Mouse (Mus musculus): ENCODE data around the gene Adam23. TPM values are rescaled to one million over a fixed set of nuclear protein-coding genes. Genes with fewer than 3 reads are reported as not detected.

The Adam23 gene
- total and polyA plus RNA-seq, 3 experiments: not detected

DNA sequence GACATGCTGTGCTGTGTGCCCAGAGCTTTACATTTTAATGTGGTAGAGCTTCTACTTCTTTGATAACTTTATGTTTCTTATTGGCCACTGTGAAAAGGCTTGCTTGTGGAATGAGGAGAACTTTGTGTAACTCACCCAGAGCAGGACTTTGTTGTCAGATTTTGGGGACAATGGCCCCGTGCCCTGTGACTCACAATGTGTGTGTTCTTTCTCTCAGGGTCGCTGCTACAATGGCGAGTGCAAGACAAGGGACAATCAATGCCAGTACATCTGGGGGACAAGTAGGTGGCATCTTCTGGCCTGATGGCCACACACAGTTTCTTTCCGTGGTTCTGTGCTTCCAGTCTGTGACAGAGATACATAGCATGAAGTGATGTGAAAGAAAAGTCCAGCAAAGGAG lies 118.2 kb downstream of the Adam23 start:
- no peak for TF ChIP-seq USF2 (conservative IDR thresholded peaks at IDR 0.05; ENCODE audit: low read depth, low read length)
- TF ChIP-seq SMC3 (IDR thresholded peaks at IDR 0.05; ENCODE audit: low read depth, low read length): no peak
- no peak for TF ChIP-seq POLR2AphosphoS2 (IDR thresholded peaks at IDR 0.05; ENCODE audit: low read depth, low read length)
- no peak for TF ChIP-seq E2F4 (IDR thresholded peaks at IDR 0.05; ENCODE audit: insufficient replicate concordance, low read depth, low read length)
- TF ChIP-seq USF1 (IDR thresholded peaks at IDR 0.05; ENCODE audit: low read depth, low read length): no peak
- TF ChIP-seq MAX (IDR thresholded peaks at IDR 0.05; ENCODE audit: low read length): no peak
- no peak for TF ChIP-seq MAZ (IDR thresholded peaks at IDR 0.05; ENCODE audit: low read depth, low read length)
- no peak for TF ChIP-seq CHD1 (IDR thresholded peaks at IDR 0.05; ENCODE audit: low read depth, low read length)
- no peak for TF ChIP-seq ZC3H11A (IDR thresholded peaks at IDR 0.05; ENCODE audit: low read depth, low read length)
- TF ChIP-seq MEF2A (IDR thresholded peaks at IDR 0.05; ENCODE audit: borderline replicate concordance, low read depth, low read length): no peak
- dilution Hi-C loops (cut with MboI; ENCODE audit: extremely low pct_ligation_motif_present, extremely low pct_unique_long_range_greater_than_20kb, low sequenced_read_pairs) (no loop called here), in situ Hi-C loops (cut with MboI; ENCODE audit: low pct_ligation_motif_present, low pct_unique_long_range_greater_than_20kb, low sequenced_read_pairs) (no loop called here)
- Histone ChIP-seq H3K79me2 (replicated peaks; ENCODE audit: control insufficient read depth, extremely low read depth, insufficient read depth, poor library complexity, severe bottlenecking) (no peaks in the 10 kb centered on the region), H3K36me3 (replicated peaks in 1 of 2; ENCODE audit: control insufficient read depth in 1 of 2, insufficient read depth in 1 of 2, low read length in 1 of 2) (no peaks in the 10 kb centered on the region), H3K9ac (ENCODE audit: insufficient read depth, low read depth) (no peak overlapping the region), H3K27ac (ENCODE audit: insufficient read depth, low read depth) (no peak overlapping the region), H3K4me3 (replicated peaks in 1 of 3; ENCODE audit: low read depth in 2 of 3, low read length in 2 of 3, poor library complexity in 1 of 3) (no peak overlapping the region), H3K4me1 (ENCODE audit: control insufficient read depth in 1 of 2, insufficient read depth in 2 of 2) (peaks cover 0 to 8% of the 10 kb centered on the region in 2 experiments; a peak in 1 of 4 replicates), H3K27me3 (replicated peaks) (no peaks in the 10 kb centered on the region), H3K9me3 (replicated peaks; ENCODE audit: low read length) (no peaks in the 10 kb centered on the region), H3K4me2 (ENCODE audit: insufficient read depth, low read depth, poor library complexity, severe bottlenecking) (no peak overlapping the region)
- DNase-seq (ENCODE audit: extremely low read depth): no peak

DNA sequence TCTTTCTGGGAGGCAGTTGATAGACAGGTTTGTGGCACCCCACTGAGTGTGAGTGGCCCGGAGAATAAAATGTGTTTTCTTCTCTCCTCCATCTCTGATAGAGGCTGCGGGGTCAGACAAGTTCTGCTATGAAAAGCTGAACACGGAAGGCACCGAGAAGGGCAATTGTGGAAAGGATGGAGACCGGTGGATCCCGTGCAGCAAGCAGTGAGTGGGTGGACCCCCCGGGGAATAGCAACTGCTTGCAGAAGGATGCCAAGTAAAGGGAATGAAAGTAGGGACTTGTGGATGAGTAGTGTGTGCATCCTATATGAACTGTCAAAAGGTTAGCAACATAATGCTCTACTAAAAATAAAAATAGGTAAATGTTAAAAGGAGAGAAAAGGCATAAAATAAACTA lies 120.8 kb downstream of the Adam23 start:
- H3K9me3 ChIP-seq (replicated peaks; ENCODE audit: low read length): no peaks in the 10 kb centered on the region
- no peak overlapping the region for H3K27ac ChIP-seq (ENCODE audit: insufficient read depth, low read depth)
- no peak overlapping the region for H3K9ac ChIP-seq (ENCODE audit: insufficient read depth, low read depth)
- peaks cover 0 to 8% of the 10 kb centered on the region in 2 experiments; a peak in 1 of 4 replicates for H3K4me1 ChIP-seq (ENCODE audit: control insufficient read depth in 1 of 2, insufficient read depth in 2 of 2)
- no peaks in the 10 kb centered on the region for H3K79me2 ChIP-seq (replicated peaks; ENCODE audit: control insufficient read depth, extremely low read depth, insufficient read depth, poor library complexity, severe bottlenecking)
- H3K4me3 ChIP-seq (replicated peaks in 1 of 3; ENCODE audit: low read depth in 2 of 3, low read length in 2 of 3, poor library complexity in 1 of 3): no peak overlapping the region
- no peaks in the 10 kb centered on the region for H3K36me3 ChIP-seq (replicated peaks in 1 of 2; ENCODE audit: control insufficient read depth in 1 of 2, insufficient read depth in 1 of 2, low read length in 1 of 2)
- no peaks in the 10 kb centered on the region for H3K27me3 ChIP-seq (replicated peaks)
- H3K4me2 ChIP-seq (ENCODE audit: insufficient read depth, low read depth, poor library complexity, severe bottlenecking): no peak overlapping the region
- in situ Hi-C loops (cut with MboI; ENCODE audit: low pct_ligation_motif_present, low pct_unique_long_range_greater_than_20kb, low sequenced_read_pairs): no loop called here
- dilution Hi-C loops (cut with MboI; ENCODE audit: extremely low pct_ligation_motif_present, extremely low pct_unique_long_range_greater_than_20kb, low sequenced_read_pairs): no loop called here
- TF ChIP-seq POLR2A (IDR thresholded peaks at IDR 0.05; ENCODE audit: low read depth, low read length) (no peak), JUND (conservative IDR thresholded peaks at IDR 0.05; ENCODE audit: low read depth, low read length) (no peak), MAX (IDR thresholded peaks at IDR 0.05; ENCODE audit: low read length) (no peak), BHLHE40 (IDR thresholded peaks at IDR 0.05; ENCODE audit: low read depth, low read length) (no peak), MAFK (IDR thresholded peaks at IDR 0.05; ENCODE audit: insufficient replicate concordance, low read length) (no peak), NELFE (IDR thresholded peaks at IDR 0.05; ENCODE audit: low read depth, low read length) (no peak)
- no peak for DNase-seq (ENCODE audit: extremely low read depth)

DNA sequence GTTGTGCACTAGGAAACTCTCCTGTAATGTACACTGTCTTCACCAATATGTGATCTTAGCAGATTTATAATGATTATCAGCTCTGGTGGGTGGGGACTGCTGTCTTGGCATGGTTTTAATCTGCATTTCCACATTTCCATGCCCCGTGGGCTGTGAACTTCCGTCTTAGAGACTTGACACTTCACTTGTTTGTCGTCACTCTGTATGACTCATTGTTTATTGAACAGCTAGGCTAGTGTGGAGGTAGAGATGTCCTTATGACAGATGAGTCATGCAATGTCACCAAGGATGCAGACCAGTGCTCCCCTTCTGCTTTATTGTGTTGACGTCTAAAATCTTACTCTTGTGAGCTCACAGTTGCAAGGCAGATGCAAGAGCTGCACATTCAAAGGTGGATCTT lies 121.3 kb downstream of the Adam23 start:
- no peaks in the 10 kb centered on the region for H3K36me3 ChIP-seq (replicated peaks in 1 of 2; ENCODE audit: control insufficient read depth in 1 of 2, insufficient read depth in 1 of 2, low read length in 1 of 2)
- no peaks in the 10 kb centered on the region for H3K27me3 ChIP-seq (replicated peaks)
- in situ Hi-C loops (cut with MboI; ENCODE audit: low pct_ligation_motif_present, low pct_unique_long_range_greater_than_20kb, low sequenced_read_pairs): no loop called here
- no peaks in the 10 kb centered on the region for H3K9me3 ChIP-seq (replicated peaks; ENCODE audit: low read length)
- DNase-seq (ENCODE audit: extremely low read depth): no peak
- H3K4me1 ChIP-seq (ENCODE audit: control insufficient read depth in 1 of 2, insufficient read depth in 2 of 2): peaks cover 0 to 8% of the 10 kb centered on the region in 2 experiments; a peak in 1 of 4 replicates
- H3K79me2 ChIP-seq (replicated peaks; ENCODE audit: control insufficient read depth, extremely low read depth, insufficient read depth, poor library complexity, severe bottlenecking): no peaks in the 10 kb centered on the region
- H3K4me3 ChIP-seq (replicated peaks in 1 of 3; ENCODE audit: low read depth in 2 of 3, low read length in 2 of 3, poor library complexity in 1 of 3): no peak overlapping the region
- H3K9ac ChIP-seq (ENCODE audit: insufficient read depth, low read depth): no peak overlapping the region
- no peak overlapping the region for H3K4me2 ChIP-seq (ENCODE audit: insufficient read depth, low read depth, poor library complexity, severe bottlenecking)
- H3K27ac ChIP-seq (ENCODE audit: insufficient read depth, low read depth): no peak overlapping the region
- dilution Hi-C loops (cut with MboI; ENCODE audit: extremely low pct_ligation_motif_present, extremely low pct_unique_long_range_greater_than_20kb, low sequenced_read_pairs): no loop called here
- TF ChIP-seq MAFK (IDR thresholded peaks at IDR 0.05; ENCODE audit: insufficient replicate concordance, low read length): no peak
- no peak for TF ChIP-seq JUND (conservative IDR thresholded peaks at IDR 0.05; ENCODE audit: low read depth, low read length)
- TF ChIP-seq EP300 (IDR thresholded peaks at IDR 0.05; ENCODE audit: low read length): no peak
- no peak for TF ChIP-seq UBTF (IDR thresholded peaks at IDR 0.05; ENCODE audit: low read depth, low read length)
- no peak for TF ChIP-seq SIN3A (IDR thresholded peaks at IDR 0.05; ENCODE audit: low read length)
- TF ChIP-seq ZC3H11A (IDR thresholded peaks at IDR 0.05; ENCODE audit: low read depth, low read length): no peak
- TF ChIP-seq CTCF (conservative IDR thresholded peaks at IDR 0.05 in 1 of 2, IDR thresholded peaks at IDR 0.05 in 1 of 2; ENCODE audit: low read depth in 2 of 2, low read length in 2 of 2): no peak
- no peak for TF ChIP-seq JUN (IDR thresholded peaks at IDR 0.05; ENCODE audit: insufficient read depth, low read depth, low read length)
- TF ChIP-seq ELF1 (IDR thresholded peaks at IDR 0.05; ENCODE audit: low read depth, low read length): no peak
- no peak for TF ChIP-seq USF2 (conservative IDR thresholded peaks at IDR 0.05; ENCODE audit: low read depth, low read length)
- TF ChIP-seq SMC3 (IDR thresholded peaks at IDR 0.05; ENCODE audit: low read depth, low read length): no peak
- no peak for TF ChIP-seq GABPA (IDR thresholded peaks at IDR 0.05; ENCODE audit: insufficient replicate concordance, low read depth, low read length)

All from CH12.LX (cell line).